Mouse (Mus musculus) kidney, postnatal 25 days (tissue): ENCODE measurements around the gene Phf12.

Experiments
- DNase-seq, 2 experiments: peaks; one replicate each; pipeline ENCODE4 v3.0.0; 2021; ENCODE audit warnings: mixed read lengths in 2 of 2

The Phf12 gene

DNA sequence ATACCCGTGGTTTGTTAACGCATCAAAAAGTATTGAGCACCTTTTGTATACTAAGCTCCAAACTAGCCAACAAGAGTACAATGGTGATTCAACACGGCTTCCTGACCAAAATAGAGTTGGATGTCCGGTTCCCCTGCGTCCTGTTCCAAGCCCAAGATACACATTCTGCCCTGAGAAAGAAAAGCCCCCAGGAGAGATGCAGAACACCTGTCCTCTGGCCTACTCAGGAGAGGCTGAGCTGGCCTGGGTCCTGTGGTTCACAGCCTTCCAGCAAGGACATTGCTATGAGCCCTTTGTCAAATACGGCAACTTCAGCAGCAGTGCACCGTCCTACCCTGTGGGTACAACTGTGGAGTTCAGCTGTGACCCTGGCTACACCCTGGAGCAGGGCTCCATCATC is 9.0 kb upstream of the Phf12 start:
- no peak for DNase-seq

DNA sequence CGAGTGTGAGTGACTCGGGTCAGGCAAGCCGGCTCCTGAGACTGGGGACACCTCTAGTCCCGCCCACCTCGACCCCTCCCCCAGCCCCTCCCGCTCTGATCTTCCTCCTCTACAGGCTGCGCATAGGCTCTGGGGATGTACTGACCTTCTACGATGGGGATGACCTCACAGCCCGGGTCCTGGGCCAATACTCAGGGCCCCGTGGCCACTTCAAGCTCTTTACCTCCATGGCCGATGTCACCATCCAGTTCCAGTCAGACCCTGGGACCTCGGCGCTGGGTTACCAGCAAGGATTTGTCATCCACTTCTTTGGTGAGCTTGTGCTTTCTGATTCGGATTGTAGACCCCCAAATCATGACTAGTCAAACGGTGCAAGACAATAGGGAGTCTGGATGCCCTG is 8.2 kb upstream of the Phf12 start:
- DNase-seq, result no peak

DNA sequence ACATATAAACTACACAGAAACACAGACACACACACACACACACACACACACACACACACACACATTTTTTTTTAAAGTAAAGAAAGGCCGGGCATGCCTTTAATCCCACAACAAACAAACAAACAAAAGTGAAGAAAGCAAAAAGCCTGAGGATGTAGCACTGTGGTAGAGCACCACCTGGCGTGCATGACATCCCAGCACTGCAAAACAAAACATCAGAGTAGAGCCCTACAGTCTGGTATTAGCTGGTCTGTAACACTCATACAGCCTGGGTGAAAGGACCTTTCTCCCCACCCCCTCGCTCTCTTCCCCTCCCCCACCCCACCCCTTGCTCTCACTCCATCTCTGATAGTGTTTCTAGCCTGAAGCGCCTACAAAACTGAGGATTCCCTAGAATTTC is 6.7 kb upstream of the Phf12 start:
- DNase-seq, result no peak

DNA sequence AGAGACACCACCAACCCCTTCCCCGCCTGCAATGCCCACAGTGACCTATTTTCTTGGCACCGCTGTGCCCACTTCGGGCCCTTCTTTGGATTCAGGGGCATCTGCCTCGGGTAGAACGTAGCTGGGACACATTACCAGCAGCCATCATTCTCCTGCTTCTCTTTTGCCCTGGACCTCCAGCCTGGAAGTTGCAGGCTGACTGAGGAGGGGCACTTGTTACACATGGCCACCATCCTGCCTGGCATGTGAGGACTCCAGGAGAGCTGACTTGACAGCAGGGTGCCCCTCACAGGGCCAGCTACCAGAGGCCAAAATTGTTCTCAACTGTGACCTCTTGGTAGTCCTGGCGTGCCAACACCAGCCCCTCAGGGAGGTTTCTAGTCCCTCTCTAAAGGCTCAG is 4.4 kb upstream of the Phf12 start:
- no peak for DNase-seq

DNA sequence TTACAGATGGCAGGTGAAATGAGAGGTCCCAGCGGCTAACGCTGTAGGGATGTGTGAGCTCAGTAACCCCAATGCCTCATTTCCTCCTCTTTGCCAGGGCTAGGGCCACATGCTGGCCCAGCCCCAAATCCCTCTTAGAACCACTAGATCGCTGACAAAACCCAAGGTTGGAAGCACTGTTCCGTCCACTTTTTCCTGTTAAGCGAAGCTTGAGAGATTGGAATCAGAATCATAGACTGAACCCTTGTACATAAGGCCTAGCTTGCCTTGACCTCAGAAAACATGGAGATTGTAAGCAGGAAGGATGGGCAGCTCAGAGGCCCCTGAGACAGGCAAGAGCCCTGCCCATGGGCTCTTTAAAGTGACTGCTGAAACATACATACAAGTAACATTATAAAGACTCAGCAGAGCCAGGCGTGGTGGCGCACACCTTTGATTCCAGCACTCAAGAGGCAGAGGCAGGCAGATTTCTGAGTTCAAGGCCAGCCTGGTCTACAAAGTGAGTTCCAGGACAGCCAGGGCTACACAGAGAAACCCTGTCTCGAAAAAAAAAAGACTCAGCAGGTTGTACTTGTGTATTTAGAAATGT is 3.2 kb upstream of the Phf12 start:
- no peak for DNase-seq

DNA sequence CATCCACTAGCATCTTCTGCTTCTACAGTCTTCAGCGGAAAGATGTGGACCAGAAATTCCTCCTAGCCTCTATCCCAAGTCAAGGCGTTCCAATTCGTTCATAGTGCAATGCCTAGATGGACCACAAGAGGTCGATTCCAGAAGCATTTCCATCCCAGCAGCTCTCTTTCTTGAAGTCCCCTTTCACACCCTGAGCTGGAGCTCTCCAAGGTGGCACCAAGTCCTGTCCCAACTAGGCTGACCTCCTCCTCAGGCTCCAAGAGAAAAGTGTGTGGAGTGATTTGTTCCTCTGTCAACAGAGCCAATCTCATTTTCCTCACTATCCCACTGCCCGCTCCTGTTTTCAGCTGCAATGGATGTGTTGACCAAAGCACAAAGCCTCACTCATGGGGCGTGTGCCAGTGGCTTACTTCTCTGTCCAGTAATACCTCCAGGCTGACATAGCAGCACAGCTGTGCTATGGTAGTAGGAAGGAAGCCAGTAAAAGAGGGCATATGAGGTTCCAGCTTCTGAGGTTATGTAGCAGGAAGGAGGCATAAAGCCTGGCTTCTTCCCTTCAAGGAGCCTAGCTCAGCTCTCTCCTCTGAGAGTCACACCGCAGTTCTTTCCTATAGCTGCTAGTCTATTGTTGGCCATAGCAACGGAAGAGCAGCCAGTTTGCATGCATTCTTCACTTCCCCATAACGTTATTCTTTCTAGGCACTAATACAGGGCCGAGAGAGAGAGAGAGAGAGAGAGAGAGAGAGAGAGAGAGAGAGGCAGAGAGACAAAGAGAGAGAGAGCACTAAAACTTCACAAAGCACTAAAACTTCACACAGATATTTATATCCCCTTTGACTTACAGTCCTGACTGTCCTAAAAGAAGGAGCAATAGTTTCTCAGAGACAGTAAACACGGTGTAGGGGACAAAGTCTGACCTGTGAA is 2.0 kb upstream of the Phf12 start:
- peak; percentile 68 to 77 for DNase-seq

DNA sequence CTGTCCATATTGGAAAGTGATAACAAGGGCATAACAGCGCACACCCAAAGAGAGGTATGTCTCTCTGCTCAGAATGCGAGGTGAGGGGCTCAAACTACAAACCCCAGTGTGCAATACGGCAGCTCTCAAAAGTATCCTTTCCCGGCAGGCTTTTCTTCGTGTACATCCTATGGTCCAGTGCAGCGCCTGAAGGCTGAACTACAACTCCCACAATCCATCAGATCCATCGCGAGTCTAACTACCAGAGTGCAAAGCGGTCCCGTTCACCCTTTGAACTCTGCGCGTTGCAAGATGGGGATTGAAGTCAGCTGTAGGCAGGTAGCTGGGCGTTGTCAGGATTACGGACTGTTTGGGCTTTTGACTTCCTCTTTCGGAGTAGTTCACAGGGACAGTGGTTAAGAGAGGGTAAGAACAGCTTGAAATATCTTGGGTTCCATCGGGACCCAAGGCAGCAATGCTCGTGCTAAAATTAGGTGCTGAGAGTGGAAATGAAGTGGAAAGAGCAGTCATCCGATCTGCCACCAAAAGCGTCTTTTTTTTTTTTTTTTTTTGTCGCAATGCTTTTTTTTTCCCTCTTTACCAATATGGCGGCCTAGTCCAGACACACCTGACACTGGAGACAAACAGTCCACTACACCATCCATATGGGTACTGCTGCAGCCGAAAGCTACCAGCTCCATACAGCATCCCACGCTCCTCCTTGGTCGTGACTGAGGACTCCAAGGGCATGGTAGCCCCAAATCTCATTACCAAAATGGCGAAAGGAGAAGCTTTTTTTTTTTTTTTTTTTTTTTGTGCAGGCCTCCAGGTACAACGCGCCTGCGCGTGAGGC is 729 bp upstream of the Phf12 start:
- DNase-seq, result peak; percentile 96 to 99

- peak; percentile 39 to 74 for DNase-seq
These were observed 810 bp downstream of the Phf12 start for GRCm38 (mm10) chr11:77983191-77983936.

DNA sequence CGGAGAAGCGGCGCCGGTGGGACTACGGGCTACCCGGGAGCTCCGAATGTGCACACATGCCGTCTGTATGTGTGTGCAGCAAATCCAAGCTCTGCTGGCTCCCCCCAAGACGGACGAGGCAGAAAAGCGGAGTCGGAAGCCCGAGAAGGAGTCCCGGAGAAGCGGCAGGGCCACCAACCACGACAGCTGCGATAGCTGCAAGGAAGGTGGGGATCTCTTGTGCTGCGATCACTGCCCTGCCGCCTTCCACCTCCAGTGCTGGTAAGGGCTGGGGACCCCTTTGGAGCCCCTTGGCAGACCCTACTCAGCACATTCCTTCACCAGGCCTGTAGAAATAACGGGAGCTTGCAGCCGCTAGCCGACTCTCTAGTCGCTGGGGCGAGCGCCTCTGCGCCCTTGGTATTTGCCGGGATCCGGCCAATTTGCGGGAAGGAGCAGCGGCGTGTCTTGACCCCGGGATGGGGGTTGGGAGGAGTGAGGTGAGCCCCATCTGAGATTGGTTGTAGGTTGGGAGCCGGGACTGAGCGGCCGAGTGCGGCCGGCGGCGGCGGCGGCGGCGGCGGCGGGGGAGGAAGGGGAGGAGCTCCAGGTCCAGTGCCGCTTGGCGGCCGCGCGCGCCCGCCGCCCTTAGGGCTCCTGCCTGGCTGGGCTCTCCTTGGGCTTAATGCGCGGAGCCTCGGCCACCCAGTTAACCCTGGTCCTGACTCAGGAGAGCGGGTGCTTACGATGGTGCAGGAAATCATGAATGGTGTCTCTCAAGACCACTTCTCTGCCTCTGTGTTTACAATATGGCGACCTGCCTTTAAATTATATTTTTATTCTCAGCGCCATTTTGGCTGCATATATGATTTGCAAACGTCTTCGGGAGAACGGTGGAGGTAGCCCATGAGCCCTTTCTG is 1.6 kb downstream of the Phf12 start:
- DNase-seq, result peak; percentile 69 to 87

GRCm38 (mm10) chr11:77984836-77985231 is 2.3 kb downstream of the Phf12 start:
- DNase-seq, result peak; percentile 68 to 79

DNA sequence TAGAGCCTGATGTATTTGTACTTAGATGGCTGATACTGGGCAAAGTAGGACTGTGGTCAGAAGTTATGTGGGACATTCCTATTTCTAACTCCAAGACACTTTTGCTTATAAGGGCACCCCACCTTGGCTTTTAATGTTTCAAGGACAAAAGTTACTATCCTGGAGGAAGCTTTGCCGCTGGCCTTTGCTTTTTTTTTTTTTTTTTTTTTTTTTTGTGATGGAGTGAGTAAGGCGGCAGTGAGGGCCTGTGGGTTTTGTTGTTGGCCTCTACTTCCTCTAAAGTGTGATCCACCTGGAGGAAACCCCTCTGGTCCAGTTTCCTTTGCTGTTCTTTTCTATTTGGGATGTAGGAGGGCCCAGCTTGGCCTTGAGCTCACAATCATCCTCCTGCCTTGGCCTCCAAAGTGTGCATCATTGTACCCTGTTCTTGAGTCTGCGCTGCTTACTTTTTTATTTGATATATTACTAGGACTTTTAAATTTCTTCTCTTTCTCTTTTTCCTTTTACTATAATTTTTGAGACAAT is 3.0 kb downstream of the Phf12 start:
- DNase-seq, result no peak

DNA sequence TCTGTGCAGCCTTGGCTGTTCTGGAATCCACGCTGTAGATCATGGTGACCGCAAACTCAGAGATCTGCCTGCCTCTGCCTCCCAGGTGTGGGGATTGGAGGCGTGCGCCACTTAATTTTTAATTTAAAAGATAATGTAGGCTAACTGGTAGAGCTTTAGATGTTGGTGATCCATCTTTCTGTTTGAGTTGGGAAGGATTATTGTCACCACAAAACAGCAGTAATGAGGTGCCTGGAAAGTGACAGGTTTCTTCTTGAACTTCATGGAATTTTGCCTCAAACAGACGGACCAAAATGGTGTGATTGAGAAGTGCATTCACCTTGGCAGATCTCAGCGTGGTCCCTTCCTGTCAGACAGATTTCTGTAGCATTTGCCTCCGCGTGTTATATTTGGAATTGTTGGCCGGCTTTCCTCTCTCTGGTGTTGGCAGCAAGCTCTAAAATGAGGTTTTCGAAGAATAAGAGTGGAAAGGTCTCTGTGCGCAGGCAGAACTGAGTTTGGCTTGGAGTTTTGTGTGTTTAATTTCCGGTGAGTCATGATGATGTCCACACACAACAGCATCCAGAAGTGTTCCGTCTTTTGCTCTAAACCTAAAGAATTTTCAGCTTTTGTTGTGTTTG is 6.6 kb downstream of the Phf12 start:
- no peak for DNase-seq

GRCm38 (mm10) chr11:77995556-77995955 is 13.0 kb downstream of the Phf12 start:
- no peak for DNase-seq

GRCm38 (mm10) chr11:78006446-78006845 is 23.9 kb downstream of the Phf12 start:
- DNase-seq, result no peak

DNA sequence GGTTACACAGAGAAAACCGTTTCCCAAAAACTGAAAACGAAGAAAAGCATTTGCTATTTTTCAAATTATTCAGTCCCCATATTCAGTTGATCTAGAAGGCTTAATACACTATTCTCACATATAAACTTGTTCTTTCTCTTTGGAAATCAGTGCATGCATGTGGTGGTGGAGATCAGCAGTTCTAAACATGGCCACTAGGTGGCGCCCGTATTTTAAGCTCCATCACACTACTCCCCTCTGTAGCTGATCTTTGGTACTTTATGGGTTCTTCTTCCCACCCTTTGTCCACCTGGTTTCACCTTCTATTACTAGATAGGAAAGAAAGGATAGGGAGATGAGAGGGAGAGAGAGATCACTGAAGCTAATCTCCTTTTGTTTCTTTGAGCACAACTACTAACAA is 37.1 kb downstream of the Phf12 start:
- DNase-seq, result peak; percentile 75 to 87

- DNase-seq, result peak in 1 of 2 experiments; percentile 40
These were observed 41.1 kb downstream of the Phf12 start for GRCm38 (mm10) chr11:78023607-78024006.

GRCm38 (mm10) chr11:78029240-78029639 is 46.7 kb downstream of the Phf12 start:
- no peak for DNase-seq

DNA sequence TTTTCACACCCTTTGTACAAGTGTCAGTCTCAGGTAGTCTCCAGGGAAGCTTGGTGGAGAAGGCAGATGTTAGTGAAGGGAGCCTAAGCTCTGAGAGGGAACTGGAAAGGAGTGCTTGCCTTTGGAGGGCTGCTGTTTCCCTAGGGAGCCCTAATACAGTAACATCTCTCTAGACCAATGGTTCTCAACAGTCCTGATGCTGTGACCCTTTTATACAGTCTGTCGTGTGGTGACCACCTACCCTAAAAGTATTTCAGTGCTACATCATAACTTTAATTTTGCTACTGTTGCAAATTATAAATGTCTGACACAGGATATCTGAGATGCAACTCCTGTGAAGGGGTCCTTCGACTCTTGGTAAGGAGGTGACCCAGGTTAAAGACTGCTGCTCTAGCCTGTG is 48.0 kb downstream of the Phf12 start:
- DNase-seq, result no peak

DNA sequence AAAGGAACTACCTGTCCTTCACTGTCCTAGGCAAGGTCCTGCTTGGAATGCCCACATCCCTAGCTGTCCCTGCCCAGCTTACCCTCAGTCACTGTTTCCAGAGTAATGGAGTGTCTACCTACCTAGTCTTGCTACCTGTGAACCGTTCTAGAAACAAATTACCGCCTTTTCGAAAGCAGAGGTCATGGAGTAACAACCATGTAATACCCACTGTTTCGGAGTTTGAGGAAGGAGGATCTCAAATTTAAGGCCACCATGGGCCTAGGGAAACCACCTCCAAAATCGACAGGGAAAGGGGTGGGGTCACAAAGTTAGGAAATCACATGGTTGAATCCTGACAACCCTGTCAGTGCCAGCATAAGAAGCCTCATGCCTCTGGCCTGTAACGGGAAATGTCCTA is 48.8 kb downstream of the Phf12 start:
- DNase-seq, result no peak

DNA sequence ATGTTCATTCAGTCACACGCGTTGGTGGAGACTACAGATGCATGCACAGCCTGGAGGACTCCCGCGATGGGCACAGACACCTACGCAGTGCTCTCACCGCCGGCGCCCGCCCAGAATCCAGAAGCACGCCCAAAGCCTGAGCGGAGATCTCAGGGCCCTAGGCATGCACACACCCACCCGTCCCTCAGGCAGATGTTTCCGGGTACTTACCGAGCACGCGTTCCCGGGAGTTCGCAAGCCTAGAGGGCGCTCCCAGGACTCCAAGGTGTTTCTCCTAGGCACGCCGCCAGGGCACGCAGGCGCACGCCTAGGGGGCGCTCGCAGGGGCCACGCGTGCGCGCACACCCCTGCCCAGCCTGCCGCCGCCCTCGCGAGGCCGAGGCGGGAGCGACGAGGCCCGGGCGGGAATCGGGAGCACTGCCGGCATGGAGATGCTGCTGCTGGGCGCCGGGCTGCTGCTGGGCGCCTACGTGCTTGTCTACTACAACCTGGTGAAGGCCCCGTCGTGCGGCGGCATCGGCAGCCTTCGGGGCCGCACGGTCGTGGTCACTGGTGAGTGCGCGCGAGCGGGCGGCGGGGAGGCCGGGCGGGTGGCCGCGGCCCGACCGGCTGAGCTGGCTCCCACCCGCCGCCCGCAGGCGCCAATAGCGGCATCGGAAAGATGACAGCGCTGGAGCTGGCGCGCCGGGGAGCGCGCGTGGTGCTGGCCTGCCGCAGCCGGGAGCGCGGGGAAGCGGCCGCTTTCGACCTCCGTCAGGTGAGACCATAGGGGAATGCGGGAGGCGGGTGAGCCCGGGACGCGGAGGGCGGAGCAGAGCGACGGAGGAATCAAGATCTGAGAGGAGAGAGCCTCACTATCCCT is 49.6 kb downstream of the Phf12 start, which contains the start of gene Dhrs13:
Dhrs13 (plus strand) TSS at position 334 of the 862 bp plus-strand sequence.
- DNase-seq, result peak; percentile 96
